Mouse (Mus musculus) ES-Bruce4 (cell line): ENCODE results near the gene Gpr25.

Experiments
- CTCF ChIP-seq: IDR thresholded peaks from one replicate; pipeline ENCODE4 v1.8.1; 2011; ENCODE audit warnings: low read depth, low read length
- POLR2A ChIP-seq: IDR thresholded peaks from one replicate; pipeline ENCODE4 v1.8.1; 2011; ENCODE audit warnings: low read length; ENCODE audit not compliant: insufficient read depth

GRCm38 (mm10) chr1:136232986-136233790 lies 27.5 kb downstream of the Gpr25 start:
- TF ChIP-seq POLR2A: no peak
- no peak for TF ChIP-seq CTCF
